ENCODE assay signal across 10 mouse cellular contexts in the genomic region with DNA sequence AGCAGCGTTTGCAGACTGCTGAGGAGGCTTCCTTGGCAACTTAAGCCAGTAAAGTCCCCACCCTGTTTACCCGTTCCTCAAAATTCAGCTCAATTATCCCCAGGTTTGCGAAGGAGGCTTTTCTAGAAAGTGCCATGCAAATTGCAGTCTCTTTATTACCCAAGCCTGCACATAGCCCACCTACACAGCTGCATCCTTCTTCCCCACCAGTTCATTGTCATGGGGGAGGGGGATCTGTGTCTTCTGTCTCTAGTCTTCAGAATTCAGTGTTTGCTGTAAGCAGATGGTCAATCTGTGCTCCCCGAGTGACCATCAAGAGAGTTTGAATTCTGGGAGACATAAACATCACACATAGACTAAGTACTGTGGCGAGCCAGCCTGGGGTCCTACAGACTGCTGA. TPM values are rescaled to one million over a fixed set of nuclear protein-coding genes. Genes with fewer than 3 reads are reported as not detected.
DNase-seq lines count a peak whose midpoint lies in the region; ATAC-seq lines count a peak whose summit lies in the region.
"Had no signal": no experiment of that assay in that cellular context is flagged by ENCODE, and none has a peak within 500 bp of the region (broad histone marks: within the 10 kb centered on the region; RNA-seq: fewer than 3 reads in every experiment).

No protein-coding gene starts in this region.

- H3K4me3 ChIP-seq in kidney, embryonic 15.5 days (replicated peaks) = peak overlapping the region; percentile 64
- peak overlapping the region; percentile 62 for H3K4me3 ChIP-seq in embryonic facial prominence, embryonic 12.5 days
- peak overlapping the region; percentile 63 for H3K4me3 ChIP-seq in intestine, embryonic 16.5 days (ENCODE audit: low read length)

- H3K27ac ChIP-seq in kidney, embryonic 15.5 days = peak overlapping the region; percentile 91
- peak overlapping the region; percentile 94; the same call in 1 of the 2 replicates for H3K27ac ChIP-seq in embryonic facial prominence, embryonic 12.5 days
- H3K27ac ChIP-seq in intestine, embryonic 16.5 days (ENCODE audit: low read length) = peak overlapping the region; percentile 94; the same call in 1 of the 2 replicates

- WGBS in kidney, embryonic 15.5 days = 15% methylated on average over 5 of the region's 5 CpGs
- WGBS in embryonic facial prominence, embryonic 12.5 days = 20% methylated on average over 5 of the region's 5 CpGs
- 9% methylated on average over 5 of the region's 5 CpGs for WGBS in intestine, embryonic 16.5 days

- no peak for DNase-seq in kidney, postnatal 25 days
- peak; percentile 33 for DNase-seq in neural tube, embryonic 10.5 days (ENCODE audit: extremely low spot score, low spot score)
- no peak for DNase-seq in testis, postnatal 14 days (ENCODE audit: low spot score)
- DNase-seq in testis, postnatal 10 days (ENCODE audit: low spot score) = no peak
- no peak for DNase-seq in right cerebral cortex, postnatal 14 days
- DNase-seq: cerebellum, adult 11-12 months; layer of hippocampus, postnatal 36 days had no signal

- no peaks in the 10 kb centered on the region for H3K27me3 ChIP-seq in kidney, embryonic 15.5 days
- no peaks in the 10 kb centered on the region for H3K27me3 ChIP-seq in embryonic facial prominence, embryonic 12.5 days
- no peaks in the 10 kb centered on the region for H3K27me3 ChIP-seq in intestine, embryonic 16.5 days (replicated peaks; ENCODE audit: control insufficient read depth, insufficient read depth, low read length)

- peak overlapping the region; percentile 71 for H3K9ac ChIP-seq in kidney, embryonic 15.5 days
- peak overlapping the region; percentile 94 for H3K9ac ChIP-seq in embryonic facial prominence, embryonic 12.5 days
- H3K9ac ChIP-seq in intestine, embryonic 16.5 days (ENCODE audit: low read depth, low read length) = peak overlapping the region; percentile 92

- H3K9me3 ChIP-seq in kidney, embryonic 15.5 days (replicated peaks) = no peaks in the 10 kb centered on the region
- H3K9me3 ChIP-seq in embryonic facial prominence, embryonic 12.5 days = no peaks in the 10 kb centered on the region
- H3K9me3 ChIP-seq in intestine, embryonic 16.5 days (ENCODE audit: control insufficient read depth, low read length) = no peaks in the 10 kb centered on the region

- peaks cover 39% of the 10 kb centered on the region for H3K36me3 ChIP-seq in kidney, embryonic 15.5 days
- H3K36me3 ChIP-seq in embryonic facial prominence, embryonic 12.5 days = peaks cover 34% of the 10 kb centered on the region
- peaks cover 11% of the 10 kb centered on the region; the same call in 1 of the 2 replicates for H3K36me3 ChIP-seq in intestine, embryonic 16.5 days (ENCODE audit: control insufficient read depth, insufficient read depth, low read length)

- H3K4me1 ChIP-seq in kidney, embryonic 15.5 days = peaks cover 38% of the 10 kb centered on the region
- H3K4me1 ChIP-seq in embryonic facial prominence, embryonic 12.5 days = peaks cover 24% of the 10 kb centered on the region
- H3K4me1 ChIP-seq in intestine, embryonic 16.5 days (ENCODE audit: control insufficient read depth, insufficient read depth, low read length) = peaks cover 29% of the 10 kb centered on the region

- ATAC-seq in kidney, embryonic 15.5 days (replicated peaks; ENCODE audit: low FRiP score) = no peak
- no peak for ATAC-seq in embryonic facial prominence, embryonic 12.5 days (ENCODE audit: insufficient number of reproducible peaks, insufficient read depth, low FRiP score, low TSS enrichment)
- ATAC-seq in intestine, embryonic 16.5 days = no peak

- peak overlapping the region; percentile 87 for H3K4me2 ChIP-seq in kidney, embryonic 15.5 days
- peak overlapping the region; percentile 84 for H3K4me2 ChIP-seq in embryonic facial prominence, embryonic 12.5 days (replicated peaks)
- peak overlapping the region; percentile 89 for H3K4me2 ChIP-seq in intestine, embryonic 16.5 days (ENCODE audit: low read depth, low read length)

RNA-seq across cellular contexts. Expression of a gene that starts 1.2 kb away (rescaled TPM):
- 110 and 113 TPM in 2 replicates for polyA plus RNA-seq in kidney, embryonic 15.5 days (2015; fragmentation: Nextera tagmentation; extraction: Ambion mirVana)
- 120 and 124 TPM in 2 replicates for polyA plus RNA-seq in embryonic facial prominence, embryonic 12.5 days (2016; fragmentation: Nextera tagmentation; extraction: Ambion mirVana)
- polyA plus RNA-seq in intestine, embryonic 16.5 days (2015; fragmentation: Nextera tagmentation; extraction: Ambion mirVana) = 241 and 243 TPM in 2 replicates

RNA-seq across cellular contexts. Expression of a gene that starts 31.3 kb away (rescaled TPM):
- polyA plus RNA-seq in kidney, embryonic 15.5 days (2015; fragmentation: Nextera tagmentation; extraction: Ambion mirVana) = 14.4 and 15.8 TPM in 2 replicates
- polyA plus RNA-seq in embryonic facial prominence, embryonic 12.5 days (2016; fragmentation: Nextera tagmentation; extraction: Ambion mirVana) = 8.3 and 9.8 TPM in 2 replicates
- polyA plus RNA-seq in intestine, embryonic 16.5 days (2015; fragmentation: Nextera tagmentation; extraction: Ambion mirVana) = 80.9 and 97.7 TPM in 2 replicates

RNA-seq across cellular contexts. Expression of a gene that starts 47.0 kb away (rescaled TPM):
- polyA plus RNA-seq in kidney, embryonic 15.5 days (2015; fragmentation: Nextera tagmentation; extraction: Ambion mirVana) = not detected in 2 replicates
- not detected in 2 replicates for polyA plus RNA-seq in embryonic facial prominence, embryonic 12.5 days (2016; fragmentation: Nextera tagmentation; extraction: Ambion mirVana)
- not detected in 2 replicates for polyA plus RNA-seq in intestine, embryonic 16.5 days (2015; fragmentation: Nextera tagmentation; extraction: Ambion mirVana)
